Mouse (Mus musculus): Measurements from ENCODE around the gene Cox11. TPM values are rescaled to one million over a fixed set of nuclear protein-coding genes. Genes with fewer than 3 reads are reported as not detected.

Cox11 gene
- polyA plus RNA-seq, 1 experiment = not detected

DNA sequence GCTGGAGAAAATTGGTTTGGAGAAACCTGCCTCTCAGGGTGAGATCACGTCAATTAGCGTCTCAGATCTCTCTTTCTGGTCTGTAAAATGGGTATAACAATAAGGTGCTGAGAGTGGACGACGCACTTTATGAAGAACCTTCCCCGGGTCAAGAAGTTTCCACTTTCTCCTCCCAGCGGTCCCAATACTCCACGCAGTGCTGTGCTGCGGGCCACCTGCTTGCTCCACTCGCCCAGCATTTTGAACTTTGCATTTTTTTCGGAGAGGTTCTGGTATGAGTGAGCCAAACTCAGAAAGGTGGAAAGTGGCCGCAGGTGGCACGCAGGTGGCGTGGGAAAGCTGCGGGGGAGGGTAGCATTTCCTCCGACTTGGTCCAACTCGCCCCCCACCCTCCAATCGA is 49.1 kb downstream of the Cox11 start:
- Histone ChIP-seq H3K4me1 (ENCODE audit: control insufficient read depth, insufficient read depth, low read length) (peaks cover 7% of the 10 kb centered on the region; the same call in 1 of the 2 replicates), H3K27ac (ENCODE audit: insufficient read depth, low read depth, low read length) (no peak overlapping the region), H3K4me3 (ENCODE audit: insufficient read depth, low read depth, low read length) (peak overlapping the region; percentile 61)
- TF ChIP-seq POLR2A (IDR thresholded peaks at IDR 0.05; ENCODE audit: insufficient read depth, low read depth, low read length) (no peak), CTCF (IDR thresholded peaks at IDR 0.05; ENCODE audit: insufficient read depth, low read depth, low read length) (no peak)
- 2% methylated on average over 17 of the region's 17 CpGs for WGBS

- Histone ChIP-seq H3K4me1 (ENCODE audit: control insufficient read depth, insufficient read depth, low read length) (peaks cover 7% of the 10 kb centered on the region; the same call in 1 of the 2 replicates), H3K4me3 (ENCODE audit: insufficient read depth, low read depth, low read length) (peak within 1 kb of the TSS; percentile 61), H3K27ac (ENCODE audit: insufficient read depth, low read depth, low read length) (no peak within 1 kb of the TSS)
- 4% methylated on average over 47 of the region's 47 CpGs for WGBS
- TF ChIP-seq CTCF (IDR thresholded peaks at IDR 0.05; ENCODE audit: insufficient read depth, low read depth, low read length) (no peak), POLR2A (IDR thresholded peaks at IDR 0.05; ENCODE audit: insufficient read depth, low read depth, low read length) (no peak)
Measured at GRCm38 (mm10) chr11:90687460-90688416, 49.8 kb downstream of the Cox11 start, which contains the start of gene Tom1l1. Tom1l1 (minus strand) TSS chr11:90688366.

DNA sequence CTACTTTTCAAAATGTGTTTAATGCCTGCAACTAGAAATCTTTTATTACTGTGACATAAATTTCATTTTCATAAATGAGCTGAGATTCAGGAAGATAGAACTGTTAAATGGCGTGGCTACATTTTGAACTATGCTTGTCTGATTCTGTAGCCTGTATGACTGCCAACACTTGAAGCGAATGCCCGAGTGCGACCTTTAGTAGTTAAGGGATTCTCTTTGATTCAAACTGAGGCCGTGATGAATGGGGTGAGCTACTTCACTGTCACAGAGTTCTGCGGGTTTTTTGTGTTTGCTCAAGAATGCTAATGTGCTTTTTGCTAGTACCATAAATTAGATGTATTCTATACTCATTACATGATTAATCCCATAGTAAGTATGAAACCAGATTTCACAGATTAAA is 52.4 kb downstream of the Cox11 start:
- Histone ChIP-seq H3K4me3 (ENCODE audit: insufficient read depth, low read depth, low read length) (no peak overlapping the region), H3K27ac (ENCODE audit: insufficient read depth, low read depth, low read length) (no peak overlapping the region), H3K4me1 (ENCODE audit: control insufficient read depth, insufficient read depth, low read length) (peaks cover 7% of the 10 kb centered on the region; the same call in 1 of the 2 replicates)
- 66% methylated on average over 6 of the region's 6 CpGs for WGBS
- TF ChIP-seq CTCF (IDR thresholded peaks at IDR 0.05; ENCODE audit: insufficient read depth, low read depth, low read length) (no peak), POLR2A (IDR thresholded peaks at IDR 0.05; ENCODE audit: insufficient read depth, low read depth, low read length) (no peak)

DNA sequence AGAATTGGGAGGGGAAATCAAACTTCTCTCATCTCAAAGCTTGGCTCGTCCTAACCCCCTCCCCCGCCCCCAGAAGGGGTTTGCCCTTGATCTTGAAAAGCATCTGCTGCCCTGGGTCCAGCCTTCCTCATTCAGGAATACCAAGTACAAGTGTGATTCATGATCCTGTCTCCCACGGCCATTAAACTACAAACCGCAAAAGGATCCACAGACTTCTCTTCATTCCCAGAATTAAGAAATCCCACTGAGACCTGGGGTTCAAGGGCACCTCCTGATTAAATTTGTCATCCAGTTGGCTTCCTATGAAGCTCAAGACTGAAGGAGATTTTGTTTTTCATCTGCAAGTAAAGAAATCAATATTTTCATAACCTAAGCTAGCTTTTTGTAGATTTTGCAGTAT is 56.2 kb downstream of the Cox11 start:
- Histone ChIP-seq H3K4me3 (ENCODE audit: insufficient read depth, low read depth, low read length) (no peak overlapping the region), H3K27ac (ENCODE audit: insufficient read depth, low read depth, low read length) (no peak overlapping the region), H3K4me1 (ENCODE audit: control insufficient read depth, insufficient read depth, low read length) (peaks cover 3% of the 10 kb centered on the region; the same call in 1 of the 2 replicates)
- TF ChIP-seq POLR2A (IDR thresholded peaks at IDR 0.05; ENCODE audit: insufficient read depth, low read depth, low read length) = no peak
- TF ChIP-seq CTCF (IDR thresholded peaks at IDR 0.05; ENCODE audit: insufficient read depth, low read depth, low read length) = no peak
- WGBS = 74% methylated on average over 4 of the region's 4 CpGs

Other genes starting within 250 kb of the Cox11 start
- gene Hlf, start 247.3 kb upstream of the Cox11 start, polyA plus RNA-seq (2012; ENCODE audit: insufficient read depth, insufficient read length, low replicate concordance, missing spikeins) = not detected in 2 replicates
- not detected in 2 replicates for gene Stxbp4, start 89 bp upstream of the Cox11 start, polyA plus RNA-seq (2012; ENCODE audit: insufficient read depth, insufficient read length, low replicate concordance, missing spikeins)
- gene Tom1l1, start 50.2 kb downstream of the Cox11 start, polyA plus RNA-seq (2012; ENCODE audit: insufficient read depth, insufficient read length, low replicate concordance, missing spikeins) = not detected in 2 replicates